In genomic region chr14:73370695-73371372, GRCm38 (mm10) we compare ENCODE assay signal across 11 mouse cellular contexts. TPM values are rescaled to one million over a fixed set of nuclear protein-coding genes. Genes with fewer than 3 reads are reported as not detected.
DNase-seq lines count a peak whose midpoint lies in the region; ATAC-seq and TF ChIP-seq lines count a peak whose summit lies in the region.
"Had no signal": no experiment of that assay in that cellular context is flagged by ENCODE, and none has a peak within 500 bp of the region (broad histone marks: within the 10 kb centered on the region; RNA-seq: fewer than 3 reads in every experiment).

No protein-coding gene starts in this region.

- peak; percentile 70 for TF ChIP-seq EP300 in lung, postnatal 0 days (IDR thresholded peaks at IDR 0.05)

- DNase-seq in gastrocnemius, adult 2 months = no peak
- no peak for DNase-seq in gastrocnemius, adult 18-20 months (ENCODE audit: low spot score)
- peak; percentile 30 for DNase-seq in lung, postnatal 0 days (ENCODE audit: low spot score)
- DNase-seq in lung, adult 2 months = no peak
- DNase-seq in kidney, adult 9 months = peak; percentile 63
- DNase-seq in Muller cell, postnatal 12 days (ENCODE audit: inconsistent ontology term) = no peak
- DNase-seq in gastrocnemius, postnatal 10 days = no peak
- DNase-seq: adrenal gland, adult 8-10 months; thymus, adult 2 months had no signal

- H3K36me3 ChIP-seq in lung, postnatal 0 days (ENCODE audit: insufficient read depth, low read length) = peaks cover 31% of the 10 kb centered on the region
- peaks cover 45% of the 10 kb centered on the region for H3K36me3 ChIP-seq in small intestine, adult 2 months (ENCODE audit: control insufficient read depth, insufficient read depth, low read length)

- H3K4me1 ChIP-seq in lung, postnatal 0 days (ENCODE audit: insufficient read depth, low read depth, low read length) = peaks cover 30% of the 10 kb centered on the region; the same call in 1 of the 2 replicates
- H3K4me1 ChIP-seq in lung, adult 2 months (ENCODE audit: control insufficient read depth, insufficient read depth, low read length) = peaks cover 51% of the 10 kb centered on the region
- H3K4me1 ChIP-seq in small intestine, adult 2 months (ENCODE audit: control insufficient read depth, insufficient read depth, insufficient read length, low read length) = peaks cover 44% of the 10 kb centered on the region

- peak; percentile 50 for ATAC-seq in lung, postnatal 0 days

- no peak; the same call in 1 of the 2 replicates for TF ChIP-seq POLR2A in lung, adult 2 months (IDR thresholded peaks at IDR 0.05; ENCODE audit: borderline replicate concordance, extremely low read depth, low read depth, low read length)
- no peak for TF ChIP-seq POLR2A in small intestine, adult 2 months (IDR thresholded peaks at IDR 0.05; ENCODE audit: low read depth, low read length)

- no peaks in the 10 kb centered on the region for H3K27me3 ChIP-seq in lung, postnatal 0 days (replicated peaks; ENCODE audit: insufficient read depth, low read length)
- no peaks in the 10 kb centered on the region for H3K27me3 ChIP-seq in small intestine, adult 2 months (ENCODE audit: control insufficient read depth, insufficient read depth, low read length)
- H3K27me3 ChIP-seq: heart, embryonic 13.5 days had no signal

- no peaks in the 10 kb centered on the region for H3K9me3 ChIP-seq in lung, postnatal 0 days (ENCODE audit: low read length)
- H3K9me3 ChIP-seq: heart, embryonic 13.5 days had no signal

- H3K4me3 ChIP-seq in gastrocnemius, adult 2 months = no peak overlapping the region
- no peak overlapping the region for H3K4me3 ChIP-seq in lung, postnatal 0 days (ENCODE audit: low read depth, low read length)
- H3K4me3 ChIP-seq in lung, adult 2 months (replicated peaks; ENCODE audit: extremely low read depth, low read depth, low read length) = no peak overlapping the region
- H3K4me3 ChIP-seq in small intestine, adult 2 months (ENCODE audit: low read depth, low read length) = no peak overlapping the region
- H3K4me3 ChIP-seq: heart, embryonic 13.5 days had no signal

- intact Hi-C loops in gastrocnemius, adult 2 months (cut with DNase I) = no loop called here

- peak overlapping the region; percentile 57 for H3K27ac ChIP-seq in gastrocnemius, adult 2 months
- H3K27ac ChIP-seq in lung, postnatal 0 days (ENCODE audit: low read length) = 0 out of 2 replicates have a peak overlapping the region, but pooled peaks have one; percentile 51
- H3K27ac ChIP-seq in small intestine, adult 2 months (ENCODE audit: insufficient read depth, low read depth, low read length) = peak overlapping the region; percentile 85
- H3K27ac ChIP-seq: heart, embryonic 13.5 days had no signal

- H3K9ac ChIP-seq in lung, postnatal 0 days (replicated peaks; ENCODE audit: low read depth) = no peak overlapping the region
- H3K9ac ChIP-seq: heart, embryonic 13.5 days had no signal

- H3K4me2 ChIP-seq in lung, postnatal 0 days (replicated peaks; ENCODE audit: low read depth, low read length) = no peak overlapping the region
- H3K4me2 ChIP-seq: heart, embryonic 13.5 days had no signal

- TF ChIP-seq CTCF in gastrocnemius, adult 2 months (IDR thresholded peaks at IDR 0.05) = no peak
- TF ChIP-seq CTCF in lung, postnatal 0 days (IDR thresholded peaks at IDR 0.05) = no peak
- TF ChIP-seq CTCF in lung, adult 2 months (IDR thresholded peaks at IDR 0.05; ENCODE audit: insufficient read depth, low read length) = no peak
- TF ChIP-seq CTCF in small intestine, adult 2 months (IDR thresholded peaks at IDR 0.05; ENCODE audit: extremely low read depth, insufficient read length, insufficient replicate concordance, low read depth, low read length) = no peak

- whole genome bisulfite sequencing in lung, postnatal 0 days = 49% methylated on average over 23 of the region's 23 CpGs
- WGBS in lung, adult 2 months = 40% methylated on average over 23 of the region's 23 CpGs
- WGBS in small intestine, adult 2 months = 56% methylated on average over 23 of the region's 23 CpGs

RNA-seq across cellular contexts. Expression of gene Itm2b, which starts 14.3 kb away (rescaled TPM):
- 100 to 1,000 TPM; 255 to 336 TPM for total RNA-seq in gastrocnemius, adult 2 months (2021)
- 100 to 1,000 TPM; 281 to 288 TPM for total RNA-seq in gastrocnemius, adult 18-20 months (2021)
- 1,838 and 1,903 TPM in 2 replicates for polyA plus RNA-seq in lung, postnatal 0 days (2015; fragmentation: Nextera tagmentation; extraction: Ambion mirVana)
- polyA plus RNA-seq in lung, adult 2 months (2012; rRNA removed) = 1,455 and 1,580 TPM in 2 replicates
- 515 and 990 TPM in 2 replicates for polyA plus RNA-seq in small intestine, adult 2 months (2012; rRNA removed)
- total RNA-seq in gastrocnemius, postnatal 10 days (2021) = 100 to 1,000 TPM; 408 to 439 TPM

RNA-seq across cellular contexts. Expression of gene Rb1, which starts 45.2 kb away (rescaled TPM):
- 10 to 100 TPM; 14.4 to 20.1 TPM for total RNA-seq in gastrocnemius, adult 2 months (2021)
- total RNA-seq in gastrocnemius, adult 18-20 months (2021) = 10 to 100 TPM; 15.5 to 17.8 TPM
- polyA plus RNA-seq in lung, postnatal 0 days (2015; fragmentation: Nextera tagmentation; extraction: Ambion mirVana) = 14.3 and 14.7 TPM in 2 replicates
- polyA plus RNA-seq in lung, adult 2 months (2012; rRNA removed) = 4.1 and 7.8 TPM in 2 replicates
- 1.0 and 2.9 TPM in 2 replicates for polyA plus RNA-seq in small intestine, adult 2 months (2012; rRNA removed)
- 10 to 100 TPM; 24.7 to 31.0 TPM for total RNA-seq in gastrocnemius, postnatal 10 days (2021)

Comparison
In these comparisons a context has a peak if more than half of its experiments do, and no peak if none do; other contexts are left out.
1. DNase-seq: peak in lung, postnatal 0 days (single experiment) and kidney, adult 9 months (single experiment); none in gastrocnemius, adult 2 months (single experiment), gastrocnemius, adult 18-20 months (single experiment), lung, adult 2 months (single experiment), Muller cell, postnatal 12 days (single experiment) and gastrocnemius, postnatal 10 days (single experiment).
2. Peak in every context shown above with its lines, with median percentiles within 50 percentile points of each other: H3K27ac ChIP-seq.